Mouse (Mus musculus): ENCODE measurements around the gene Patj.
"Not testable (repeated sequence)": the region's sequence is repeated elsewhere in the genome, so short reads cannot be mapped to it uniquely, and the experiment has no call there.

The Patj gene

GRCm38 (mm10) chr4:98577275-98577674 lies 181.7 kb downstream of the Patj start:
- CTCF ChIA-PET, result no interaction called here

DNA sequence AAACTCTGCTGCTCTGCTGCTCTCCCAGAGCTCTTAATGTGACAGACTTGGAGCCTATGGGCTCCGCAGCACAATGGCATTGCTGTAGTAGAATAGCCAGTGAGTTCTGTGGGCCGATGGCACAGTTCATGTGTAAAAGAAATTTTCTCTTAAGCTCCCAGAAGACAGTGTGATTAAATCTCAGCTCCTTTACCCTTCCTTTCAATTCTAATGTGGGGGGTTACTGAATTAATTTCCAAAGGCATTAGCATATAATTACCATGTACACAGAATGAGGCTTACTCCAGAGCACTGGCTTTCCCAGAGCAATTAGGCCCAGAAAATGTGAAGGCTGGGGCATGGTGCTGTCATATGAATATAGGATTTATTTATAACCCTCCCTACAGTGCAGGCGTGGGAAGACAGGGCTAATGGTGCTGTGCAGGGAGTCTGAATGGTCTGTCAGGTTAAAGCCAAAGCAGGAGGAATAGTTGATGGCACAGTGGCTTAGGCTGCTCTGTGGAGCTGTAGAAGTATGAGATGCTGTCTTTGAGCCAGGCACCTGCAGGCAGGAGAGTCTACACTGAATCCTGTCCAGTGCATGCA lies 182.5 kb downstream of the Patj start:
- CTCF ChIA-PET, result no interaction called here

DNA sequence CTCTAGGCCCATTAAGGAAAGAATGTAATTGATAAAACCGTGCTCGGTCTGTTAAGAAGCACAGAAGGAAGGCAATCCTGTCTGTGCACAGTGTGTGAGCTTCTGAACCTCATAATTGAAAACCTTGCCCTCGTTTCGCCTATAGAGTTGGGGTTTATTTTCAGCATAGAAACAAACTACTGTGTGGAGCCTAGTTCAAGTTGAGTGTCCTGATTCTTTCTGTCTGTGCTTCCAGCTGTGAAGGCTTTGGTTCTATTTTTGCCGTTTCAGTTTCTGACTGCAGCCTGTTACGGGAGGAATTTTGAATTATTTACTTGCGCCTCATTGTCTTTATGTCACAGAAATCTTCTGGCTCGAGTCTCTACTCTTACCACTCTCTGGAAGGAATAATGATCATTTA lies 185.9 kb downstream of the Patj start:
- CTCF ChIA-PET, result interaction anchor here (0.6 kb wide), 1 partner anchor 23 kb away, joined by 7 read pairs; no protein-coding TSS in a partner anchor

GRCm38 (mm10) chr4:98584023-98584422 lies 188.4 kb downstream of the Patj start:
- CTCF ChIA-PET, result no interaction called here

DNA sequence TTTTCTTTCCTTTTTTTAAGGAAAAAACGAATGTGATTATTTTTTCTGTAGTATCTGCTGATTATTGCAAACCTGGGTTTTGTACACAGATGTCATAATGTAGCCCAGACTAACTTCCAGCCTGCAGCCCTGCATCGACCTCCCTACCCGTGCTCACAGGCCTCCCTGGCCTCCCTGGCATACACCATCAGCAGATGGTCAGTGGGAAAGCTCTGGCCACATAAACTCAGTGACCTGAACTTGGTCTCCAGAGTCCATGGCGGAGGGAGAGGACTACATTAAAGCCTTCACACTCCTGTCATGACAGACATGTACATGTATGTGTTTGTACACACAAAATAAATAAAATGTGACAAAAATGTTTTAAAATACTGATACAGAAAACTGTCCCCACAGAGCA lies 190.7 kb downstream of the Patj start:
- CTCF ChIA-PET, result no interaction called here

- CTCF ChIA-PET, result no interaction called here
These were observed 192.1 kb downstream of the Patj start for GRCm38 (mm10) chr4:98587686-98588085.

DNA sequence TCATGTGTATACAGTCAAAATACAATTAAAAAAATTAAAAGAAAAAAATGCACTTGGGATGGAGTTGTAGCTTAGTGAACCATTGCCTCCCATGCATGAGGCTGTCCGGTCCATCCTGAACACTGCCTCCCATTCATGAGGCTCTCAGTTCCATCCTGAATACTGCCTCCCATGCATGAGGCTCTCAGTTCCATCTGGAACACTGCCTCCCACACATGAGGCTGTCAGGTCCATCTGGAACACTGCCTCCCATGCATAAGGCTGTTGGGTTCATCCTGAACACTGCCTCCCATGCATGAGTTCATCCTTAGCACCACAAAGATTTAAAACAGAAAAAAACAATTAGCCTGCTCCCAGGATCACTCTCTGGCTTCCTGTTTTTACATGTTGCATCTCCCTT lies 198.4 kb downstream of the Patj start:
- CTCF ChIA-PET, result interaction anchor here (0.6 kb wide), 1 partner anchor 1145 kb away, joined by 3 read pairs; no protein-coding TSS in a partner anchor

DNA sequence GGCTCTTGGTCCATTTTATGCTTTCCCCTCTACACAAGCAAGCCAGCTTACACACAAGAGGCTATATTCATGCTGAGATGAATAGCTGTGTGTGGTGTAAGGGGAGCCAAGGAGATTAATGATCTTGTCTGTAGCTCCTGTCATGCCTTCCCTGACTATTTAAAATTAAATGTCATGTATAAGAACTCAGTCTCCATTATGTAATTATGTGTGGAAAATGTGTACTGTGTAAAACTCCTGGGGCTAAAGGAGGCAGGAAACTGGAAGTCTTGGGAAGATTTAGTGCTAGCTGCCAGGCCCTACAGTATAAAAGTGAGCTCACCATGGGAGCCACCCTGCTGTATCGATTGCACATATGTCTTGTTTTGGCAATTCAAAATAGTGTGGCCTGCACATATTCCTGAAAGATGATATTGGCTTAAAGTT lies 203.0 kb downstream of the Patj start:
- CTCF ChIA-PET, result no interaction called here

DNA sequence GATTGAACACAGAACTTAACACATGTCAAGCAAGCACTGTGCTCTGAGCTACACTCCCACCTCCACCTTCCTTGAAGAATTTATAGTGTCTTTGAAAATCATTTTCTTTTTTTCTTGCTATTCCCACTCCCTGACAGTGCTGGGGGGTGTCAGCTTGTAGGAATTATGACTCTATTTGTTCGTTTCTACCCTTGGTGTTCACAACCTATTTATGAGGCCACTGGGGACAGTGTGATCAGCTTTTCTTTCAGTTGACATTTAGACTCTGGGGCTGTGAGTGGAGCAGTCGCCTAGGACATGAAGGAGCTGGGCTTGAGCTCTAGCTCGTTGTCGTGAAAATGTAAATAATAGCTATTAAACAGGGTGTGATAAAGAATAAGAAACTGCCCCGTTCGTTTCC lies 203.8 kb downstream of the Patj start:
- CTCF ChIA-PET, result no interaction called here

DNA sequence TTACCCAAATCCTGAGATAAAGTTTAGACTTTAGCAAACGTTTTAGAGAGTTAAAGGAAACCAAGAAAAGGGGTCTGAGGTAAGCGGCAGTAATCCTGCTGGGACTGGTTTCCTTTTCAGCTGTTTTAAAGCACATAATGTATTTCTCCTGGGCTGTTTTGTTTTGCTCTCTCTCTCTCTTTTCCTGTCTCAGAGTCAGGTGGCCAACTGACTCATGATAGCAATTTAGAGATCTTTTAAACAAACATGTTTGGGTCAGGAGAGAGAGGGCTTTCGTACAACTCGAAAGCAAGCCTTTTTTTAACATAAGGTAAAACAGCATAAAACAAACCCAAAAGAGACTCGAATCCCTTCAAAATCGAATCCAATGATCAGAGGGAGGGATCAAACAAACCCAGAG lies 207.5 kb downstream of the Patj start:
- CTCF ChIA-PET, result no interaction called here

GRCm38 (mm10) chr4:98610501-98610900 lies 214.9 kb downstream of the Patj start:
- CTCF ChIA-PET, result no interaction called here

DNA sequence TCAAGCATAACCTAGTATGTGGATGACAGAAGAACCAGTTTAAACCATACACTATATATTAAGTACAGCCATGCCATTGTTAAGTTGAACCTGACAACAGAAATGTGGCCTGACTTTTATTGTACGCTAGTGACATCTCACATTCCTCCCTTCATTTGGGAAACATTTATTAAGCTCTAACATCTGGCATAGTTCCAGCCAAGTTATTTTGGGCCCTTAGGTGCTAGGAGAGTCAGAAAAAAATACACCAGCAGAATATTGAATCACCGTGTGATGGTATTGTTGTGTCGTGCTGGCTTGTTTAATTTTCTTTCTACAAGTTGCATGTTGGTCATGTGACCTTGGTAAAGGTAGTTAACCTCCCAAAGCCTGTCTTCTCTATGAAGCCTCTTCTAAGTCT lies 218.8 kb downstream of the Patj start:
- CTCF ChIA-PET, result no interaction called here

GRCm38 (mm10) chr4:98619199-98619598 lies 223.6 kb downstream of the Patj start:
- CTCF ChIA-PET, result no interaction called here

DNA sequence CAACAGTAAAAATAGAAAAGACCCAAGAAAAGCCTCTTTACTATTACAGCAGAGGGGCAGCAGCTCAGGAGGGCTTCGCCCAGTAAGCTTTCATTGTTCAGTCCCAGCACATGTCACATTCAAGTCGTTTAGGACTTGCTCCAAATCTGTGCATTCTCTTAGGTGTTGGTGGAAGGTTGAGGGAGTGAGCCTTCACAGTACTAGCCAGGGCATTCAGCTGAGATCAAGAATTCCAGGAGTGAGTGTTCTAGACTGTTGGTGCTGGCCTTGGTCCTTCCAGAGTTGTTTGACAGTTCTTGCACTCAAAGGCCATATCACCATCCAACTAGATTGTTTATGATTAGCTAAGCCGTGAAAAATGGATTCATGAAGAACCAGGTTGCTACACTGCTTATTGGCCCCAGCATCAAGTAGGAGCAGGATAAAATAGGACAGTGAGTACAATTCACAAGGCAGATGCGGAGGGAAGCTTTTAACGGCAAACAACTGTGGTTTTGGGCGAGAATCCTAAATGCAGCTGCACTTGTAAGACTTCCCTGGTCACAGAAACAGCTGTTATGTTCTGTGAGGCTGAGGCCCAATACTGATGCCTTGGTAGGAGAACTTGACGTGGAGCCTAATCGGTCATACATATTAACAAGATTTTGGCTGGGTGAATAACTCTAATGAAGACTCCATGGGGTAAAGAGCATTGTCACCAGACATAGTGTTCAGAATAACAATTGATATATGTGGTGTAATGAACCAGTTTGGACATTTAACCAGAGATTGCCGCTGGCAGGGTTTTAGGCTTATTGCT lies 225.6 kb downstream of the Patj start:
- CTCF ChIA-PET, result interaction anchor here (0.5 kb wide), 1 partner anchor 513 kb away, joined by 8 read pairs; no protein-coding TSS in a partner anchor

GRCm38 (mm10) chr4:98622180-98622579 lies 226.6 kb downstream of the Patj start:
- CTCF ChIA-PET, result no interaction called here

DNA sequence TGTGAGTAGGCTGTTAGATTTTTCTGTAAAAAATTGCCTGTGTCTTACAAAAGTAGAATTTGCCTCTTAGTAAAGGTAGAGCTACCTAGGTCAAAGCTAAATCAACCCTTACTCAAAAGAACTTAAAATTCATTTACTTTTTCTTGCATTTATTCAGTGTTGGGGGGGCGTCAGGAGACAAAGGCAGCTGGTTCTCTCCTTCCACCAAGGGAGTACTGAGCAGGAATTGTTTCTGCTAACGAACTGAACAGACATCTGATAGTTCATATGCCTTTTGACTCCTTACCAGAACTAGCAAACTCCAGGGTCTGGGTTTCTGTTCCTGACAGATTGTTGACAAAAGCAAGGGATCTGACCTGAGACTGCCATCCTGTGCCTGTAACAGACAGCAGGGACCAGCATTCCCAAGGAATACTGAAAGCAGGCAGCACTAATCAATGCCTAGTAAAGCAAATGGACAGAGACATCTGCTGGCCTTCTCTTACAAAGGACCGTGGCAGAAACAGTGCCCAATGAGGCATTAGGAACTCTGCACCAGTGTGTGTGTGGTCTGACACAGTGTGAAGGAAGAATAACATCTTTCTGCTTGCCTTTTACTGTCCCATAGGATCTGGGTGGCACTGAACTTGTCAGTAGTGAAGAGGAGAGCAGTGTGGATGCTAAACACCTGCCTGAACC lies 227.6 kb downstream of the Patj start:
- CTCF ChIA-PET, result no interaction called here

DNA sequence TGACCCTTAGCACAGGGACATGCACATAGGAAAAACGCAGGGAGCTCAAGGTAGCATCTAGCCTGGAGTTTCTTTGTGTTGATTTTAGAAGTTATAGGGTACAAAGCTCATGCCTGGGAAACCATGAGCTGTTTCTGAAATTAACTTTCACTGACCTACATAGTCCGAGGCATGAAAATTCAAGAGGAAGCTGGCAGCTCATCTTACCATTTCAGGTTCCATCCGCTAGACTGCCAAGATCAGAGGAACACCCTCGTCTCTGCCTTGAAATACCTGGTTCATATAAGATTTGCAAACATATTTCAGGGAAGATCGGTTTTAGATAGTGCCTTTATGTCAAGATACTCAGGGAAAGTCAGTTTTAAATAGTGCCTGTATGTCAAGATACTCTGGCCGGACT lies 232.7 kb downstream of the Patj start:
- CTCF ChIA-PET, result no interaction called here

DNA sequence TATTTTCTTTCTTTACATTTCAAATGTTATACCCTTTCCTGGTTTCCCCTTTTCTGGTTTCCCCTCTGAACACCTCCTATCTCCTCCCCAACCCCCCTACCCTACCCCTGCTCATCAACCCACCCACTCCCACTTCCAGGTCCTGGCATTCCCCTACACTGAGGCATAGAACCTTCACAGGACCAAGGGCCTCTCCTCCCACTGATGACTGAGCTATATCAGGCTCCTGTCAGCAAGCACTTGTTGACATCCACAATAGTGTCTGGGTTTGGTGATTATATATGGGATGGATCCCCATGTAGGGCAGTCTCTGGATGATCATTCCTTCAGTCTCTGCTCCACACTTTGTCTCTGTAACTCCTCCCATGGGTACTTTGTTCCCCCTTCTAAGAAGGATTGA lies 233.6 kb downstream of the Patj start:
- CTCF ChIA-PET, result not testable (repeated sequence)

DNA sequence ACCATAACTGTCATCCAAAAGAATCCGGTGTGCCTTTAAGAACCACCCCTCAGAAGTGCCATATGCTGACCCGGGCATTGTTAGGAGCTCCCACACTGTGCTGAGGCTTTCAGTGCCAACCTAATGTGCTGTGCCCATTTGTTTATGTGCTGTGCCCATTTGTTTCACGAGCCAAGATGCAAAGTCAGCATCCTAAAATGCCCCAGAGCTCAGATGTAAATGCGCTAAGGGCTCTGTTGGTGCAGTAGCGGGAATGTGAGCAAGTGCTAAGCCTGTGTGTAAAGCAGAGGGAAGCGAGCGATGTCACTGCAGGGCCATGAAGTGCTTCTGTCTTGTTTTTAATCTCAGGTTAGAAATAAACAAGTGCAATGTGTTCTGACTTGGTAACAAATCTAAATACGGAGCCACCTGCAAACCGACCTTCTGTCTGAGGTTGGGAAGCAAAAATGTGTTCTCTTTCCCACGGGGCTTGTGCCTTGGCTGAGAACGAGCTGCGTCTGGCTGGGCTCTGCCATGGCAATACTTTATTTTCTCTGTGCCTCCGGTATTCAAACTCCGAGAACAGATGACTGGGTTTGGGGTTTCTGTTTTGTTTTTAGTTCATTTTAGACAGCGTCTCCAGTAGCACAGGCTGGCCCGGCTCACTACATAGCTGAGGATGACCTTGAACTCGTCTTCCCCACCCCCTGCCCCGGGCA lies 239.7 kb downstream of the Patj start:
- CTCF ChIA-PET, result no interaction called here

- CTCF ChIA-PET, result no interaction called here
These were observed 243.1 kb downstream of the Patj start for GRCm38 (mm10) chr4:98638731-98639130.

GRCm38 (mm10) chr4:98653650-98654049 lies 258.1 kb downstream of the Patj start:
- CTCF ChIA-PET, result no interaction called here

DNA sequence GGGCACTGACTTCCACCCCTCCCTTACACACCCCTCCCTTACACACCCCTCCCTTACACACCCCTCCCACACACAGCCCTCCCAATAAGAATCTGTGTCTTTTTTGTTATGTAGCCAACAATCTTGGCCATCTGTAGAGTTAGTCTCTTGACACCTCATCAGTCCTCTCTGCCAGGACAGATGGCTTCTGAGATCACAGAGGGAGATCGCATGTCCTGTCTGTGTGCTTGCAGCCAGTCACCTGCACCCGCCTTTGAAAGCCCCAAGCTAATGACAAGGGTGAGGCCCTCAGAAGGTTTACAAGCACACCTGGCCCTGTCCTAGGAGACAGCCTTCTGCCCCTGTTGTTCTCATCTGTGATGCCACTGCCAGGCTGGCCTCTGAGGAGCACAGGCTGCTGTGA lies 258.8 kb downstream of the Patj start:
- CTCF ChIA-PET, result no interaction called here

DNA sequence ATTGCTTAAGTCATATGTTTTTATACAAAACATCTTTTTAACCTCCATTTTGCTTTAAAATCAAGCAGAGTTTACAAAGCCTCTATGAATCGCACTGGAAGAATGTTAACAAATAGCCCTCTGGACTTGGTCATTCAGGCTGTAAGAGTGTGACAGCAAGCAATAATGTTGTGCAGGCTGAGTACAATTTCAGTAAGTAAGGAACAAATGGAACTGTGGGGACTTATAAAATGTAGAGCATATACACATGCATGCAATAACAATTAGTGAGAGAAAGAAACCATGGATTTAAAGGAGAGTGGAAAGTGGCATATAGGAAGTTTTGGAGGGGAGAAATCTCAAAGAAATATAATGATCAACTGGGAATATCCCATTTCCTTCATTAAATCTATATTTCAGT lies 261.2 kb downstream of the Patj start:
- CTCF ChIA-PET, result no interaction called here

Measured in spleen, embryonic (tissue).